Mouse (Mus musculus) MEL (cell line): ENCODE measurements around the gene Dhx58. TPM values are rescaled to one million over a fixed set of nuclear protein-coding genes. Genes with fewer than 3 reads are reported as not detected.

Experiments
- DNase-seq: peaks from one replicate; pipeline ENCODE4 v3.0.0; 2011; ENCODE audit warnings: low read depth, low spot score
- H3K27ac ChIP-seq: 2 replicates; pipeline ENCODE4 v1.5.1; 2012; ENCODE audit warnings: low read depth, mild to moderate bottlenecking, control low read depth, low read length, moderate library complexity; ENCODE audit not compliant: control insufficient read depth
- H3K27me3 ChIP-seq, 2 experiments: fragments of 150-350 bp in 1 of 2; sonication (generic) in 1 of 2; 2 replicates each; pipeline ENCODE4 v1.6.1; 2012; ENCODE audit warnings: low read length in 2 of 2, mild to moderate bottlenecking in 2 of 2, improper control_type of control experiment in 1 of 2, moderate library complexity in 1 of 2; ENCODE audit not compliant: insufficient read depth in 2 of 2, control insufficient read depth in 1 of 2
- H3K36me3 ChIP-seq, 2 experiments: 2 replicates each; pipeline ENCODE4 v1.6.1; 2012 to 2014; ENCODE audit warnings: low read length in 2 of 2, improper control_type of control experiment in 1 of 2, inconsistent platforms in 1 of 2, mild to moderate bottlenecking in 1 of 2; ENCODE audit not compliant: insufficient read depth in 2 of 2, control insufficient read depth in 1 of 2
- H3K4me1 ChIP-seq, 2 experiments: fragments of 150-350 bp in 1 of 2; sonication (generic) in 1 of 2; 2 replicates each; pipeline ENCODE4 v1.6.1; 2012; ENCODE audit warnings: low read length in 2 of 2, improper control_type of control experiment in 1 of 2, mild to moderate bottlenecking in 1 of 2; ENCODE audit not compliant: insufficient read depth in 2 of 2, control insufficient read depth in 1 of 2
- H3K4me3 ChIP-seq, 2 experiments: fragments of 150-350 bp in 1 of 2; sonication (generic) in 1 of 2; 2 replicates each; pipeline ENCODE4 v1.5.1; 2012; ENCODE audit warnings: low read depth in 2 of 2, low read length in 2 of 2, mild to moderate bottlenecking in 2 of 2, moderate library complexity in 2 of 2, control low read depth in 1 of 2, improper control_type of control experiment in 1 of 2; ENCODE audit not compliant: control insufficient read depth in 1 of 2, insufficient read depth in 1 of 2
- H3K79me2 ChIP-seq: 2 replicates; pipeline ENCODE4 v1.6.1; 2012; ENCODE audit warnings: mild to moderate bottlenecking, low read length, moderate library complexity; ENCODE audit not compliant: control insufficient read depth, poor library complexity, insufficient read depth
- H3K9ac ChIP-seq: 2 replicates; pipeline ENCODE4 v1.6.1; 2012; ENCODE audit warnings: low read depth, mild to moderate bottlenecking, control low read depth, low read length, moderate library complexity; ENCODE audit not compliant: control insufficient read depth, poor library complexity, severe bottlenecking
- H3K9me3 ChIP-seq: fragments of 150-350 bp; sonication (generic); replicated peaks from 2 replicates; pipeline ENCODE4 v1.6.1; 2012; ENCODE audit warnings: mild to moderate bottlenecking, low read length, improper control_type of control experiment, moderate library complexity; ENCODE audit not compliant: insufficient read depth
- CHD2 ChIP-seq: IDR thresholded peaks from 2 replicates; pipeline ENCODE4 v1.6.1; 2011; ENCODE audit warnings: low read length, improper control_type of control experiment
- E2F4 ChIP-seq: IDR thresholded peaks from 2 replicates; pipeline ENCODE4 v1.6.1; 2011; ENCODE audit warnings: low read depth, low read length, improper control_type of control experiment, borderline replicate concordance
- ELF1 ChIP-seq: IDR thresholded peaks from 2 replicates; pipeline ENCODE4 v1.6.1; 2014; ENCODE audit warnings: low read depth, mild to moderate bottlenecking, inconsistent platforms, low read length, improper control_type of control experiment, moderate library complexity
- EP300 ChIP-seq, 2 experiments: IDR thresholded peaks; 2 replicates each; pipeline ENCODE4 v1.6.1; 2011; ENCODE audit warnings: improper control_type of control experiment in 2 of 2, low read length in 2 of 2, low read depth in 1 of 2, mild to moderate bottlenecking in 1 of 2
- ETS1 ChIP-seq: IDR thresholded peaks from 2 replicates; pipeline ENCODE4 v1.6.1; 2012; ENCODE audit warnings: low read depth, mild to moderate bottlenecking, inconsistent platforms, low read length, improper control_type of control experiment, moderate library complexity
- GATA1 ChIP-seq: IDR thresholded peaks from 2 replicates; pipeline ENCODE4 v1.6.1; 2011; ENCODE audit warnings: low read depth, low read length, improper control_type of control experiment
- JUND ChIP-seq: IDR thresholded peaks from 2 replicates; pipeline ENCODE4 v1.6.1; 2011; ENCODE audit warnings: low read depth, mild to moderate bottlenecking, improper control_type of control experiment, low read length
- KAT2A ChIP-seq: conservative IDR thresholded peaks from 2 replicates; pipeline ENCODE4 v1.6.1; 2012; ENCODE audit warnings: low read depth, low read length, improper control_type of control experiment, inconsistent platforms
- MAX ChIP-seq: IDR thresholded peaks from 2 replicates; pipeline ENCODE4 v1.6.1; 2011; ENCODE audit warnings: low read length, improper control_type of control experiment
- MAZ ChIP-seq: IDR thresholded peaks from 2 replicates; pipeline ENCODE4 v1.6.1; 2012; ENCODE audit warnings: low read depth, mild to moderate bottlenecking, inconsistent platforms, low read length, improper control_type of control experiment
- MEF2A ChIP-seq: IDR thresholded peaks from 2 replicates; pipeline ENCODE4 v1.6.1; 2014; ENCODE audit warnings: low read depth, mild to moderate bottlenecking, inconsistent platforms, low read length, improper control_type of control experiment; ENCODE audit not compliant: poor library complexity, insufficient replicate concordance, severe bottlenecking; ENCODE audit errors: extremely low read depth
- MXI1 ChIP-seq: IDR thresholded peaks from 2 replicates; pipeline ENCODE4 v1.6.1; 2011; ENCODE audit warnings: mild to moderate bottlenecking, low read depth, low read length, improper control_type of control experiment
- MYB ChIP-seq: IDR thresholded peaks from 2 replicates; pipeline ENCODE4 v1.6.1; 2011; ENCODE audit warnings: mild to moderate bottlenecking, low read depth, low read length, improper control_type of control experiment
- MYC ChIP-seq: IDR thresholded peaks from 2 replicates; pipeline ENCODE4 v1.6.1; 2011; ENCODE audit warnings: low read depth, mild to moderate bottlenecking, low read length, improper control_type of control experiment, moderate library complexity
- NELFE ChIP-seq: IDR thresholded peaks from 2 replicates; pipeline ENCODE4 v1.6.1; 2011; ENCODE audit warnings: low read depth, low read length, improper control_type of control experiment
- NRF1 ChIP-seq: IDR thresholded peaks from 2 replicates; pipeline ENCODE4 v1.6.1; 2014; ENCODE audit warnings: low read depth, mild to moderate bottlenecking, inconsistent platforms, low read length, improper control_type of control experiment, moderate library complexity; ENCODE audit not compliant: poor library complexity, insufficient read depth, severe bottlenecking
- POLR2A ChIP-seq, 2 experiments: IDR thresholded peaks; 2 replicates each; pipeline ENCODE4 v1.6.1; 2011 to 2012; ENCODE audit warnings: low read length in 2 of 2, mild to moderate bottlenecking in 2 of 2, control low read depth in 1 of 2, improper control_type of control experiment in 1 of 2, low read depth in 1 of 2, moderate library complexity in 1 of 2; ENCODE audit not compliant: control insufficient read depth in 1 of 2, insufficient read depth in 1 of 2, poor library complexity in 1 of 2
- POLR2AphosphoS2 ChIP-seq: IDR thresholded peaks from 2 replicates; pipeline ENCODE4 v1.6.1; 2011; ENCODE audit warnings: low read length, improper control_type of control experiment
- POLR2AphosphoS5 ChIP-seq: IDR thresholded peaks from 2 replicates; pipeline ENCODE4 v1.6.1; 2012; ENCODE audit warnings: low read depth, borderline replicate concordance, mild to moderate bottlenecking, inconsistent platforms, low read length, moderate library complexity, mixed read lengths
- RAD21 ChIP-seq: IDR thresholded peaks from 2 replicates; pipeline ENCODE4 v1.6.1; 2011; ENCODE audit warnings: mild to moderate bottlenecking, low read depth, low read length, improper control_type of control experiment
- RCOR1 ChIP-seq: IDR thresholded peaks from 2 replicates; pipeline ENCODE4 v1.6.1; 2012; ENCODE audit warnings: low read depth, mild to moderate bottlenecking, inconsistent platforms, low read length, improper control_type of control experiment
- SIN3A ChIP-seq: IDR thresholded peaks from 2 replicates; pipeline ENCODE4 v1.6.1; 2012; ENCODE audit warnings: low read length, improper control_type of control experiment, inconsistent platforms
- SMC3 ChIP-seq: IDR thresholded peaks from 2 replicates; pipeline ENCODE4 v1.6.1; 2011; ENCODE audit warnings: low read depth, low read length, improper control_type of control experiment
- TAL1 ChIP-seq: IDR thresholded peaks from 2 replicates; pipeline ENCODE4 v1.6.1; 2012; ENCODE audit warnings: mild to moderate bottlenecking, inconsistent platforms, low read length, moderate library complexity, mixed read lengths
- TBP ChIP-seq: IDR thresholded peaks from 2 replicates; pipeline ENCODE4 v1.8.0; 2011; ENCODE audit warnings: low read depth, low read length, improper control_type of control experiment
- TCF12 ChIP-seq: IDR thresholded peaks from 2 replicates; pipeline ENCODE4 v1.6.1; 2014; ENCODE audit warnings: low read depth, mild to moderate bottlenecking, inconsistent platforms, low read length, improper control_type of control experiment, moderate library complexity
- UBTF ChIP-seq: IDR thresholded peaks from 2 replicates; pipeline ENCODE4 v1.6.1; 2012; ENCODE audit warnings: low read depth, mild to moderate bottlenecking, inconsistent platforms, low read length, improper control_type of control experiment, moderate library complexity, borderline replicate concordance; ENCODE audit not compliant: insufficient read depth
- USF1 ChIP-seq: IDR thresholded peaks from 2 replicates; pipeline ENCODE4 v1.6.1; 2014; ENCODE audit warnings: low read depth, mild to moderate bottlenecking, inconsistent platforms, low read length, improper control_type of control experiment, moderate library complexity
- USF2 ChIP-seq, 2 experiments: IDR thresholded peaks; 2 replicates each; pipeline ENCODE4 v1.6.1; 2011 to 2012; ENCODE audit warnings: improper control_type of control experiment in 2 of 2, low read length in 2 of 2, borderline replicate concordance in 1 of 2, inconsistent platforms in 1 of 2, low read depth in 1 of 2, mild to moderate bottlenecking in 1 of 2; ENCODE audit not compliant: insufficient read depth in 1 of 2
- ZKSCAN1 ChIP-seq: IDR thresholded peaks from 2 replicates; pipeline ENCODE4 v1.6.1; 2012; ENCODE audit warnings: low read depth, mild to moderate bottlenecking, inconsistent platforms, low read length, improper control_type of control experiment, moderate library complexity
- ZMIZ1 ChIP-seq: IDR thresholded peaks from 2 replicates; pipeline ENCODE4 v1.6.1; 2012; ENCODE audit warnings: low read depth, mild to moderate bottlenecking, inconsistent platforms, low read length, improper control_type of control experiment, moderate library complexity
- polyA plus RNA-seq, 2 experiments: library from polyadenylated mRNA; stranded (reverse) in 1 of 2; unstranded in 1 of 2; fragments of >175 nt in 1 of 2; fragments of >200 nt in 1 of 2; gene quantifications; 2 replicates each; pipeline versions ENCODE4 v1.2.1 to v1.2.4; 2012; ENCODE audit warnings: low replicate concordance in 2 of 2, low read depth in 1 of 2; ENCODE audit not compliant: insufficient read length in 2 of 2, insufficient read depth in 1 of 2, missing spikeins in 1 of 2
- total RNA-seq: library from RNA; depleted of rRNA; stranded (reverse); fragments of 300-350 nt; gene quantifications from 2 replicates; pipeline ENCODE4 v1.2.3, GENCODE M21; 2012

The Dhx58 gene
- total and polyA plus RNA-seq, 3 experiments, result 3.6 to 3.9 TPM; not detected in 1

GRCm38 (mm10) chr11:100714534-100714915, 10.5 kb upstream of the Dhx58 start (continued):
- no peak for TF ChIP-seq CHD2
- peak; percentile 11 to 23; a peak in 1 of 4 replicates for TF ChIP-seq EP300 (IDR thresholded peaks at IDR 0.05; ENCODE audit: low read depth in 1 of 2, low read length in 2 of 2)
- no peak for TF ChIP-seq KAT2A
- no peak for TF ChIP-seq POLR2A (IDR thresholded peaks at IDR 0.05; ENCODE audit: control insufficient read depth in 1 of 2, insufficient read depth in 1 of 2, low read depth in 1 of 2, low read length in 2 of 2, poor library complexity in 1 of 2)
- no peak for TF ChIP-seq MAX
- TF ChIP-seq USF1, result no peak
- TF ChIP-seq NELFE, result no peak
- no peak for TF ChIP-seq ZKSCAN1
- TF ChIP-seq TAL1, result no peak
- no peak for TF ChIP-seq TBP
- TF ChIP-seq USF2 (IDR thresholded peaks at IDR 0.05; ENCODE audit: borderline replicate concordance in 1 of 2, insufficient read depth in 1 of 2, low read depth in 1 of 2, low read length in 2 of 2), result no peak
- no peak for TF ChIP-seq ZMIZ1
- TF ChIP-seq GATA1, result peak; percentile 59
- no peak for TF ChIP-seq MEF2A
- TF ChIP-seq SMC3, result peak; percentile 84
- no peak for TF ChIP-seq JUND

- H3K9ac ChIP-seq, result peak within 1 kb of the TSS; percentile 64
- H3K4me1 ChIP-seq, result peaks cover 5 to 27% of the 10 kb centered on the region in 2 experiments; a peak in 3 of 4 replicates
- H3K79me2 ChIP-seq, result peaks cover 13% of the 10 kb centered on the region
- H3K27me3 ChIP-seq, result no peaks in the 10 kb centered on the region
- no peaks in the 10 kb centered on the region for H3K9me3 ChIP-seq
- H3K36me3 ChIP-seq, result peaks cover 4 to 28% of the 10 kb centered on the region in 2 experiments
- H3K27ac ChIP-seq, result peak within 1 kb of the TSS; percentile 79
- peak within 1 kb of the TSS; percentile 32 to 39 for H3K4me3 ChIP-seq
- DNase-seq, result peak; percentile 96
- TF ChIP-seq TBP, result peak; percentile 77
- TF ChIP-seq MXI1, result peak; percentile 33; the same call in 1 of the 2 replicates
- TF ChIP-seq E2F4, result no peak
- no peak for TF ChIP-seq POLR2AphosphoS5
- peak; percentile 9; the same call in 1 of the 2 replicates for TF ChIP-seq NRF1
- TF ChIP-seq ETS1, result peak; percentile 45
- no peak for TF ChIP-seq KAT2A
- peak; percentile 56; the same call in 1 of the 2 replicates for TF ChIP-seq TCF12
- peak; percentile 66 for TF ChIP-seq ELF1
- TF ChIP-seq GATA1, result peak; percentile 78
- TF ChIP-seq UBTF, result no peak
- TF ChIP-seq NELFE, result peak; percentile 68
- no peak for TF ChIP-seq RAD21
- 0 out of 2 replicates have a peak, but pooled peaks have one; percentile 33 for TF ChIP-seq MYC
- TF ChIP-seq POLR2AphosphoS2, result peak; percentile 74; the same call in 1 of the 2 replicates
- TF ChIP-seq ZKSCAN1, result 0 out of 2 replicates have a peak, but pooled peaks have one; percentile 10
- no peak for TF ChIP-seq MEF2A
- peak; percentile 89 for TF ChIP-seq SIN3A
- TF ChIP-seq MAZ, result peak; percentile 85; the same call in 1 of the 2 replicates
- peak; percentile 31 to 63; a peak in 2 of 4 replicates for TF ChIP-seq POLR2A (IDR thresholded peaks at IDR 0.05; ENCODE audit: control insufficient read depth in 1 of 2, insufficient read depth in 1 of 2, low read depth in 1 of 2, low read length in 2 of 2, poor library complexity in 1 of 2)
- peak; percentile 41 to 75 for TF ChIP-seq EP300 (IDR thresholded peaks at IDR 0.05; ENCODE audit: low read depth in 1 of 2, low read length in 2 of 2)
- TF ChIP-seq MYB, result peak; percentile 14; the same call in 1 of the 2 replicates
- TF ChIP-seq RCOR1, result peak; percentile 20; the same call in 1 of the 2 replicates
Measured at GRCm38 (mm10) chr11:100713735-100714533, 9.9 kb upstream of the Dhx58 start, which contains the start of gene Hspb9. Hspb9 (plus strand) TSS chr11:100713850.
